Mouse (Mus musculus) kidney, adult 2 months (tissue): ENCODE measurements around the gene Cyp4f13.

Source experiments
- CTCF ChIP-seq: fragments of 200-500 bp; conservative IDR thresholded peaks from 2 replicates; pipeline ENCODE4 v1.5.1; 2011; ENCODE audit warnings: low read depth, mild to moderate bottlenecking, control low read depth, low read length, moderate library complexity, mixed read lengths; ENCODE audit not compliant: insufficient read depth, insufficient read length
- POLR2A ChIP-seq: fragments of 200-500 bp; IDR thresholded peaks from one replicate; pipeline ENCODE4 v1.6.1; 2011; ENCODE audit warnings: low read depth, low read length, control low read depth

- no peak for TF ChIP-seq CTCF
- TF ChIP-seq POLR2A, result no peak
Observed at GRCm38 (mm10) chr17:32927803-32928202, 19.4 kb downstream of the Cyp4f13 start.
